Mouse (Mus musculus): ENCODE measurements at regions not wholly inside any gene's neighbourhood (a gene's known extent, or its start where the extent isn't known, plus 50 kb on each side); places are given as distances from the start of the nearest gene placed in this dataset.
"Not testable (repeated sequence)": the region's sequence is repeated elsewhere in the genome, so short reads cannot be mapped to it uniquely, and the experiment has no call there.

- Histone ChIP-seq H3K27ac (replicated peaks) (no peak overlapping the region), H3K36me3 (no peaks in the 10 kb centered on the region), H3K4me3 (no peak overlapping the region), H3K9ac (no peak overlapping the region), H3K4me1 (replicated peaks) (no peaks in the 10 kb centered on the region), H3K4me2 (no peak overlapping the region), H3K27me3 (no peaks in the 10 kb centered on the region), H3K9me3 (no peaks in the 10 kb centered on the region)
- no peak for ATAC-seq (ENCODE audit: low read depth)
- WGBS: 60% methylated on average over 2 of the region's 2 CpGs
These were observed 196.5 kb upstream of the Grik2 start for GRCm38 (mm10) chr10:49985038-49985437.

DNA sequence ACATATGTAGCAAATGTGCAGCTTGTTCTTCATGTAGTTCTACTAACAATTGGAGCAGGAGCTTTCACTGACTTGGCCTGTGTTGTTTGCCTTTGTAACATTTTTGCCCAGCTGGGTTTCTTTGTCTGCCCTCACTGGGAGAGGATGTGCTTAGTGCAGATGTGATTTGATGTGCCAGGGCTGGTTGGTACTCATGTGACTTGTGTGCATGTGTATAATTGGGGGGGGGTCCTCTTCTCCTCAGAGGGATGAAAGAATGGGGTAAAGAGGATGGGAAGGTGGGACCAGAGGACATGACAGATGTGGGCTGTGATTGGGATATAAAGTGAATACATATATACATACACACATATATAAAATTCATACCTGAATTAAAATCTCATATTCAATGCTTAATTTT, 163.9 kb upstream of the Grik2 start:
- H3K9me3 ChIP-seq: no peaks in the 10 kb centered on the region
- H3K27ac ChIP-seq (replicated peaks): peak overlapping the region; percentile 43; the same call in 1 of the 2 replicates
- no peaks in the 10 kb centered on the region for H3K4me1 ChIP-seq (replicated peaks)
- no peaks in the 10 kb centered on the region for H3K36me3 ChIP-seq
- no peaks in the 10 kb centered on the region for H3K27me3 ChIP-seq
- ATAC-seq (ENCODE audit: low read depth): peak; percentile 67
- no peak overlapping the region for H3K4me3 ChIP-seq
- H3K9ac ChIP-seq: no peak overlapping the region
- no peak overlapping the region for H3K4me2 ChIP-seq

GRCm38 (mm10) chr10:49937305-49937704, 148.7 kb upstream of the Grik2 start:
- WGBS: 86% methylated on average over 2 of the region's 2 CpGs
- not testable (repeated sequence) for H3K4me1 ChIP-seq (replicated peaks); H3K9me3 ChIP-seq; H3K36me3 ChIP-seq; H3K9ac ChIP-seq; H3K27me3 ChIP-seq; H3K4me2 ChIP-seq; ATAC-seq (ENCODE audit: low read depth); H3K4me3 ChIP-seq; H3K27ac ChIP-seq (replicated peaks)

DNA sequence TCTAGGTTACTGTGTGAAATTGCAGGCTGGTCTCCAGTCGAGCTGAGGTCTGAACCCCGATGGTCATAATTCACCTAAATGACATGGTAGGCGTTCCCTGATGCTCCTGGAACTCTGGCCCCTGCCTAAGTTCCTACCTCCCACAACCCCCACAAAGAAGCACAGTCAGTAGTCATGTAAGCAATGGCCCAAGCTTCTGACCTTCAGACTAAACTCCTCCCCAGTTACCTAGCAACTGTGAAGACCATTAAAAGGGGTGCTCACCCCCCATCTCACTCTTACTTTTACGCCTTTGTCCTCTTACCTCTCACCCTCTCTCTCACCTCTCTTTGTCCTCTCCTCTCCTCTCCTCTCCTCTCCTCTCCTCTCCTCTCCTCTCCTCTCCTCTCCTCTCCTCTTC, 120.6 kb upstream of the Grik2 start:
- not testable (repeated sequence) for H3K4me3 ChIP-seq; H3K4me2 ChIP-seq; ATAC-seq (ENCODE audit: low read depth); H3K4me1 ChIP-seq (replicated peaks); H3K27ac ChIP-seq (replicated peaks); H3K9me3 ChIP-seq; H3K27me3 ChIP-seq; H3K9ac ChIP-seq; H3K36me3 ChIP-seq
- WGBS: 76% methylated on average over 4 of the region's 4 CpGs

DNA sequence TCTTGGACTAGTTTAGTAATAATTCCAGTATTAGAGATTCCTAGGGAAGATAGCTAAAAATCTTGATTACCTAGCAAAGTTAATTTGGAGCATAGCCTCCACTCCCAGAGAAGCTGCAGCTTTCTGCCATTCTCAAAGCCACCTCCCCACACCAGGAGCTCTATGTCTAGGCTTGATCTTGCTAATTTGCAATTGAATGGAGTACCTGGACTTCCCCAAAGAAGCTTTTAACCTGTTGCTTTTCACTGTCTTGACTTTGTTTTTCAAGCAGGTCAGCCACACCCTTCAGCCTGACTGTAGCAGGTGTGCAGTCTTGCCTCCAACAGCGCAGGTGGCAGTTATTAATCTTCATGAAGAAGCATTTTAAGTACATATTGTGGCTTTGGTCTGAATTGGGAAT, 119.6 kb upstream of the Grik2 start:
- H3K9me3 ChIP-seq; H3K4me1 ChIP-seq (replicated peaks); H3K27ac ChIP-seq (replicated peaks); ATAC-seq (ENCODE audit: low read depth); H3K9ac ChIP-seq; H3K4me2 ChIP-seq; H3K4me3 ChIP-seq; H3K27me3 ChIP-seq; H3K36me3 ChIP-seq: not testable (repeated sequence)
- WGBS: 53% methylated on average over 1 of the region's 1 CpGs

GRCm38 (mm10) chr10:49904626-49905025, 116.1 kb upstream of the Grik2 start:
- H3K4me2 ChIP-seq; H3K4me3 ChIP-seq; H3K27ac ChIP-seq (replicated peaks); H3K36me3 ChIP-seq; H3K4me1 ChIP-seq (replicated peaks); H3K9me3 ChIP-seq; ATAC-seq (ENCODE audit: low read depth); H3K9ac ChIP-seq; H3K27me3 ChIP-seq: not testable (repeated sequence)
- 84% methylated on average over 1 of the region's 1 CpGs for WGBS

DNA sequence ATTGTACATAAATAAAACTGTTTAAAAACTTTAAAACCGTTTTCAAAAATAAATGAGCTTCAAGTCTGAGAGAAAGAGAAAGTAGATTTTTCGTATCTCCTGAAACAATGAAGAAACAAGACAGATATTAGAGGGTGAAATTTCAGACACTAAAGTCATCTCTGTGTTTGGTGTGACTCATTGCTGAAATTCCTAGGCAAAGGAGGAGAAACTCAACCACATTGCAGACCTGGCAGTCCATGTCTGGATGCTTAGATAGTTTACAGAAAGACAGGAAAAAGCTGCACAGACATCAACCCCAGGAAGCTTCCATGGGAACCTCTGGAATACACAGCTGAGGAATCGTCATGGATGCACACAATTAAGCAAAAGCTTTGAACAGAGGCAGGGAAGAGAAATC, 106.9 kb upstream of the Grik2 start:
- Histone ChIP-seq H3K27me3 (no peaks in the 10 kb centered on the region), H3K27ac (replicated peaks) (no peak overlapping the region), H3K4me1 (replicated peaks) (no peaks in the 10 kb centered on the region), H3K4me3 (no peak overlapping the region), H3K4me2 (no peak overlapping the region), H3K36me3 (no peaks in the 10 kb centered on the region), H3K9me3 (no peaks in the 10 kb centered on the region), H3K9ac (no peak overlapping the region)
- ATAC-seq (ENCODE audit: low read depth): no peak
- 85% methylated on average over 3 of the region's 3 CpGs for WGBS

DNA sequence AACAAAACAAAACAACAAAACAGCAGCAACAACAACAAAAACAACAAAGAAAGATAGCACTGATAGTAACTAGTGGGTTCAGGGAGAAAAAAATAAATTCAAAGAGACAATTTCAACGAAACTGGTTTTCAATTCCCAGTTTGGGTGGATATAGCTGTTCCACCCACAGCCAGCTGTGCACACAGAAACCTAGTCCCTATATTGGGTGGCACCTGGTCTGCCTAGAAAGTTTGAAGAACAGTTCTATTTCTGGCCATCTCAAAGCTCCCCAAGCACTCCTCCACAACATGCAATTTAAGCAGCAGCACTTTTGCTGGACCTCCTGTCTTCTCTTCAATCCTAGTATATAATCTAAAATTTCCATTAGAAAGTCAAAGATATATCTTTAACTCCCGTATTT, 95.5 kb upstream of the Grik2 start:
- H3K36me3 ChIP-seq: no peaks in the 10 kb centered on the region
- no peak overlapping the region for H3K4me2 ChIP-seq
- no peak for ATAC-seq (ENCODE audit: low read depth)
- no peak overlapping the region for H3K4me3 ChIP-seq
- no peaks in the 10 kb centered on the region for H3K27me3 ChIP-seq
- WGBS: 75% methylated on average over 2 of the region's 2 CpGs
- no peaks in the 10 kb centered on the region for H3K9me3 ChIP-seq
- H3K27ac ChIP-seq (replicated peaks): no peak overlapping the region
- H3K4me1 ChIP-seq (replicated peaks): no peaks in the 10 kb centered on the region
- H3K9ac ChIP-seq: no peak overlapping the region

DNA sequence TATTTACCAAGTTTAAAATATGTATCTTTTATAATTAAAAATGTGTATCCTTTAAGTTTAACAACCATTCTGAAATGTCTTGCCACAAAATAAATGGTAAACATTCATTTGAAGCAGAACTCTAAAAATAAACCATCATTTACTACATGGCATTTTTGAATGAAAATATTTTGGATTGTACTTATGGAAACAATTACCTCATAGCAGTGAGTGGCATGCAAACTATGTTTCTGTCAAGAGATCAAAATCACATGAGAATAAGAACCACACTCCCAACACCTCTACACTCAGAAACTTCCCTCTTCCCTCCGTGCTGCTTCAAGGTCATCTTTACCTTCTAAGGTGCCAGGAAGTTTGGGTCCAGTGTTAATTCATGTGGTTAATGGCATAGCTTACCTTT, 94.9 kb upstream of the Grik2 start:
- 77% methylated on average over 1 of the region's 1 CpGs for WGBS
- H3K27ac ChIP-seq (replicated peaks): no peak overlapping the region
- H3K9me3 ChIP-seq: no peaks in the 10 kb centered on the region
- no peaks in the 10 kb centered on the region for H3K27me3 ChIP-seq
- no peaks in the 10 kb centered on the region for H3K4me1 ChIP-seq (replicated peaks)
- H3K4me2 ChIP-seq: no peak overlapping the region
- no peak overlapping the region for H3K9ac ChIP-seq
- no peak overlapping the region for H3K4me3 ChIP-seq
- no peaks in the 10 kb centered on the region for H3K36me3 ChIP-seq
- no peak for ATAC-seq (ENCODE audit: low read depth)

DNA sequence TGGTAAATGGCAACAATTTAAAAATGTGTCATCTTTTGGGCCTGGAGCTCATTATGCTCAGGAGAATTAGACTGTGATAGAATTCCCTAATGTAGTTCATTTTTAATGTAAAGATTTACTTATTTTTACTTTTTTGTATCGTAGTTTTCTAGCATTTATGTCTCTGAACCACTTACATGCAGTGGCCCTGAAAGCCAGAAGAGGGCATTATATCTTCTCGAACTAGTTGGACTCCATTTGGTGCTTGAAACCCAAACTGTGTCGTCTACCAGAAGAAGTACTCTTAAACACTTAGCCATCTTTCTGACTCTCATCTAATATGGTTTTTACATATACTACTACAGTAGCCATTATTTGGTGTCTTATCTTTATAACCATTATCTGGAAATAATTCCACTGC, 75.2 kb upstream of the Grik2 start:
- no peak overlapping the region for H3K27ac ChIP-seq (replicated peaks)
- no peak overlapping the region for H3K9ac ChIP-seq
- no peak overlapping the region for H3K4me2 ChIP-seq
- ATAC-seq (ENCODE audit: low read depth): no peak
- 75% methylated on average over 3 of the region's 3 CpGs for WGBS
- H3K4me1 ChIP-seq (replicated peaks): no peaks in the 10 kb centered on the region
- H3K4me3 ChIP-seq: no peak overlapping the region
- H3K36me3 ChIP-seq: no peaks in the 10 kb centered on the region
- no peaks in the 10 kb centered on the region for H3K27me3 ChIP-seq
- no peaks in the 10 kb centered on the region for H3K9me3 ChIP-seq

- 81% methylated on average over 2 of the region's 2 CpGs for WGBS
- no peak overlapping the region for H3K9ac ChIP-seq
- H3K9me3 ChIP-seq: no peaks in the 10 kb centered on the region
- no peak overlapping the region for H3K27ac ChIP-seq (replicated peaks)
- ATAC-seq (ENCODE audit: low read depth): no peak
- no peaks in the 10 kb centered on the region for H3K36me3 ChIP-seq
- no peaks in the 10 kb centered on the region for H3K27me3 ChIP-seq
- no peak overlapping the region for H3K4me2 ChIP-seq
- no peak overlapping the region for H3K4me3 ChIP-seq
- H3K4me1 ChIP-seq (replicated peaks): no peaks in the 10 kb centered on the region
These were observed 59.1 kb upstream of the Grik2 start for GRCm38 (mm10) chr10:49847686-49848085.

DNA sequence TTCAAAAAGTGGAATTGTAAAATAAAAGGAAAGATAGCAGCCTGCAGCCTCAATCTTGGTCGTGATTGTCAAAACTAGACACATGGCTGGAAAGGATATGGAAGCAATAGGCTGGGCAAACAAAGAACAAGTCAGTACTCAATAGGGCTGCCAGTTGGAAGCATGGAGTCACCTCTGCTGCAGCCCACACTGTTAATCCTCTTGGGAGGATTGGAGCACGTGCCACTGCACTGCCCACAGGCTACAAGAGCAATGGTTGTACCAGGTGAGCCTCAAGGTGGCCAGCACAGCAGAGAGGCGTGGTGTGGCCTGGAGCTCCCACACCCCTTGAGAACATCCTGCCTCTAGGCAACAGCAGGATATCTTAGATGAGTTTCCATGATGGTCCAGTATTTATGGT, 55.7 kb upstream of the Grik2 start:
- Histone ChIP-seq H3K27ac (replicated peaks) (no peak overlapping the region), H3K4me1 (replicated peaks) (no peaks in the 10 kb centered on the region), H3K4me2 (no peak overlapping the region), H3K9ac (no peak overlapping the region), H3K36me3 (no peaks in the 10 kb centered on the region), H3K4me3 (no peak overlapping the region), H3K27me3 (no peaks in the 10 kb centered on the region), H3K9me3 (no peaks in the 10 kb centered on the region)
- no peak for ATAC-seq (ENCODE audit: low read depth)
- 77% methylated on average over 3 of the region's 3 CpGs for WGBS
